Mouse (Mus musculus): ENCODE data around the gene Whrn.

Whrn gene

GRCm38 (mm10) chr4:63382676-63383369 is 113.0 kb downstream of the Whrn start:
- no peak for DNase-seq (ENCODE audit: low spot score in 2 of 2)

- no peak for DNase-seq (ENCODE audit: low spot score in 2 of 2)
Measured at GRCm38 (mm10) chr4:63377483-63377882, 118.3 kb downstream of the Whrn start.

GRCm38 (mm10) chr4:63375367-63375766 is 120.4 kb downstream of the Whrn start:
- DNase-seq (ENCODE audit: low spot score in 2 of 2) = no peak

- no peak for DNase-seq (ENCODE audit: low spot score in 2 of 2)
Measured at GRCm38 (mm10) chr4:63374331-63374730, 121.5 kb downstream of the Whrn start.

GRCm38 (mm10) chr4:63373404-63373803 is 122.4 kb downstream of the Whrn start:
- no peak for DNase-seq (ENCODE audit: low spot score in 2 of 2)

- DNase-seq (ENCODE audit: low spot score in 2 of 2) = no peak
Measured at GRCm38 (mm10) chr4:63371890-63372289, 123.9 kb downstream of the Whrn start.

GRCm38 (mm10) chr4:63370897-63371296 is 124.9 kb downstream of the Whrn start:
- no peak for DNase-seq (ENCODE audit: low spot score in 2 of 2)

GRCm38 (mm10) chr4:63368577-63368976 is 127.2 kb downstream of the Whrn start:
- peak; percentile 19 to 93 for DNase-seq (ENCODE audit: low spot score in 2 of 2)
